Mouse (Mus musculus) embryonic fibroblast, embryonic 13.5 days (primary cell): Measurements from ENCODE around the gene Cdk6. TPM values are rescaled to one million over a fixed set of nuclear protein-coding genes. Genes with fewer than 3 reads are reported as not detected.
A peak's percentile ranks its signal among the peaks of the same experiment; 100 is the strongest.
"Not testable (repeated sequence)": the region's sequence is repeated elsewhere in the genome, so short reads cannot be mapped to it uniquely, and the experiment has no call there.

Source experiments
- H3K27ac ChIP-seq: 2 replicates; pipeline ENCODE4 v1.5.1; 2012; ENCODE audit warnings: low read length, control low read depth, inconsistent platforms; ENCODE audit not compliant: insufficient read depth
- H3K4me1 ChIP-seq: 2 replicates; pipeline ENCODE4 v1.6.1; 2011; ENCODE audit warnings: low read length; ENCODE audit not compliant: control insufficient read depth, insufficient read depth
- H3K4me3 ChIP-seq: 2 replicates; pipeline ENCODE4 v1.5.1; 2011; ENCODE audit warnings: mild to moderate bottlenecking, control low read depth, low read length; ENCODE audit not compliant: insufficient read depth
- CTCF ChIP-seq: IDR thresholded peaks from 2 replicates; pipeline ENCODE4 v1.5.1; 2011; ENCODE audit warnings: mild to moderate bottlenecking, control low read depth, low read length, moderate library complexity, borderline replicate concordance; ENCODE audit not compliant: insufficient read depth
- POLR2A ChIP-seq: IDR thresholded peaks from 2 replicates; pipeline ENCODE4 v1.6.1; 2011; ENCODE audit warnings: low read depth, mild to moderate bottlenecking, control low read depth, low read length, moderate library complexity
- polyA plus RNA-seq: library from polyadenylated mRNA; stranded (reverse); fragments of >200 nt; gene quantifications from 2 replicates; pipeline ENCODE4 v1.2.4, GENCODE M21; 2011; ENCODE audit warnings: low read depth; ENCODE audit not compliant: missing spikeins, insufficient read length

Gene Cdk6
- polyA plus RNA-seq, 1 experiment, result 30.5 TPM

- Histone ChIP-seq H3K27ac (no peak overlapping the region), H3K4me1 (peaks cover 2% of the 10 kb centered on the region), H3K4me3 (no peak overlapping the region)
- TF ChIP-seq CTCF, result no peak
- TF ChIP-seq POLR2A, result no peak
These were observed 54.9 kb downstream of the Cdk6 start for GRCm38 (mm10) chr5:3396214-3396613.

- H3K27ac ChIP-seq, result no peak overlapping the region
- no peak for TF ChIP-seq CTCF
- TF ChIP-seq POLR2A, result no peak
- no peak overlapping the region for H3K4me3 ChIP-seq
- H3K4me1 ChIP-seq, result peaks cover 2% of the 10 kb centered on the region
These were observed 55.8 kb downstream of the Cdk6 start for GRCm38 (mm10) chr5:3396910-3397575.

GRCm38 (mm10) chr5:3399784-3400494 is 58.7 kb downstream of the Cdk6 start:
- no peak for TF ChIP-seq CTCF
- no peak for TF ChIP-seq POLR2A
- H3K4me3 ChIP-seq, result no peak overlapping the region
- H3K27ac ChIP-seq, result no peak overlapping the region
- peaks cover 2% of the 10 kb centered on the region for H3K4me1 ChIP-seq

GRCm38 (mm10) chr5:3405102-3405501 is 63.8 kb downstream of the Cdk6 start:
- Histone ChIP-seq H3K4me3 (no peak overlapping the region), H3K4me1 (peaks cover 6% of the 10 kb centered on the region; the same call in 1 of the 2 replicates), H3K27ac (no peak overlapping the region)
- no peak for TF ChIP-seq POLR2A
- no peak for TF ChIP-seq CTCF

- no peak overlapping the region for H3K4me3 ChIP-seq
- peaks cover 6% of the 10 kb centered on the region; the same call in 1 of the 2 replicates for H3K4me1 ChIP-seq
- TF ChIP-seq CTCF (no peak), POLR2A (no peak)
- H3K27ac ChIP-seq, result no peak overlapping the region
These were observed 64.2 kb downstream of the Cdk6 start for GRCm38 (mm10) chr5:3405503-3405902.

GRCm38 (mm10) chr5:3407926-3408325 is 66.6 kb downstream of the Cdk6 start:
- Histone ChIP-seq H3K27ac (peak overlapping the region; percentile 24; the same call in 1 of the 2 replicates), H3K4me3 (no peak overlapping the region), H3K4me1 (peaks cover 6% of the 10 kb centered on the region; the same call in 1 of the 2 replicates)
- no peak for TF ChIP-seq CTCF
- no peak for TF ChIP-seq POLR2A

GRCm38 (mm10) chr5:3418183-3418582 is 76.9 kb downstream of the Cdk6 start:
- not testable (repeated sequence) for H3K4me3 ChIP-seq, H3K4me1 ChIP-seq, H3K27ac ChIP-seq

GRCm38 (mm10) chr5:3420094-3420831 is 79.0 kb downstream of the Cdk6 start:
- Histone ChIP-seq H3K4me3 (no peak overlapping the region), H3K27ac (no peak overlapping the region), H3K4me1 (no peaks in the 10 kb centered on the region)
- TF ChIP-seq POLR2A, result no peak
- no peak for TF ChIP-seq CTCF

- no peak for TF ChIP-seq CTCF
- no peak for TF ChIP-seq POLR2A
- no peaks in the 10 kb centered on the region for H3K4me1 ChIP-seq
- H3K27ac ChIP-seq, result no peak overlapping the region
- no peak overlapping the region for H3K4me3 ChIP-seq
These were observed 79.5 kb downstream of the Cdk6 start for GRCm38 (mm10) chr5:3420832-3421228.

- not testable (repeated sequence) for H3K4me3 ChIP-seq, H3K27ac ChIP-seq, H3K4me1 ChIP-seq
These were observed 91.9 kb downstream of the Cdk6 start for GRCm38 (mm10) chr5:3433131-3433700.

- not testable (repeated sequence) for H3K27ac ChIP-seq, H3K4me3 ChIP-seq, H3K4me1 ChIP-seq
These were observed 92.8 kb downstream of the Cdk6 start for GRCm38 (mm10) chr5:3434105-3434504.

- not testable (repeated sequence) for H3K4me1 ChIP-seq, H3K4me3 ChIP-seq, H3K27ac ChIP-seq
These were observed 97.2 kb downstream of the Cdk6 start for GRCm38 (mm10) chr5:3438453-3439003.

GRCm38 (mm10) chr5:3439386-3439785 is 98.1 kb downstream of the Cdk6 start:
- H3K4me3 ChIP-seq, H3K4me1 ChIP-seq, H3K27ac ChIP-seq: not testable (repeated sequence)
